Mouse (Mus musculus) retina, embryonic 14.5 days (tissue): Measurements from ENCODE around the gene Smim12.
A peak's percentile ranks its signal among the peaks of the same experiment; 100 is the strongest.

Experiments
- DNase-seq: peaks from one replicate; pipeline ENCODE4 v3.0.0-alpha.2; 2015; ENCODE audit warnings: low spot score

Smim12 gene

GRCm38 (mm10) chr4:127243552-127243951 is at the start of gene Smim12:
TSS of gene Smim12 (plus strand) at chr4:127243784.
- peak; percentile 99 for DNase-seq

- DNase-seq = no peak
These were observed 48.9 kb upstream of the Smim12 start for GRCm38 (mm10) chr4:127194477-127195269.

GRCm38 (mm10) chr4:127198609-127199008 is 45.0 kb upstream of the Smim12 start:
- DNase-seq = no peak

GRCm38 (mm10) chr4:127199406-127199805 is 44.2 kb upstream of the Smim12 start:
- no peak for DNase-seq

GRCm38 (mm10) chr4:127200164-127200722 is 43.3 kb upstream of the Smim12 start:
- no peak for DNase-seq

GRCm38 (mm10) chr4:127200769-127201617 is 42.6 kb upstream of the Smim12 start:
- DNase-seq = no peak

- no peak for DNase-seq
These were observed 40.5 kb upstream of the Smim12 start for GRCm38 (mm10) chr4:127203081-127203480.

- peak; percentile 41 for DNase-seq
These were observed 32.3 kb upstream of the Smim12 start for GRCm38 (mm10) chr4:127211318-127211717.

GRCm38 (mm10) chr4:127214510-127214909 is 29.1 kb upstream of the Smim12 start:
- DNase-seq = no peak

GRCm38 (mm10) chr4:127215103-127215502 is 28.5 kb upstream of the Smim12 start:
- DNase-seq = no peak

- no peak for DNase-seq
These were observed 27.8 kb upstream of the Smim12 start for GRCm38 (mm10) chr4:127215799-127216198.

- no peak for DNase-seq
These were observed 27.3 kb upstream of the Smim12 start for GRCm38 (mm10) chr4:127216251-127216651.

- DNase-seq = no peak
These were observed 26.5 kb upstream of the Smim12 start for GRCm38 (mm10) chr4:127217048-127217447.

- DNase-seq = no peak
These were observed 20.3 kb upstream of the Smim12 start for GRCm38 (mm10) chr4:127223291-127223690.

GRCm38 (mm10) chr4:127223755-127224154 is 19.8 kb upstream of the Smim12 start:
- no peak for DNase-seq

- DNase-seq = no peak
These were observed 19.0 kb upstream of the Smim12 start for GRCm38 (mm10) chr4:127224444-127225100.

GRCm38 (mm10) chr4:127226067-127226466 is 17.5 kb upstream of the Smim12 start:
- no peak for DNase-seq

GRCm38 (mm10) chr4:127227051-127227673 is 16.4 kb upstream of the Smim12 start:
- peak; percentile 86 for DNase-seq

- DNase-seq = peak; percentile 76
These were observed 11.6 kb upstream of the Smim12 start for GRCm38 (mm10) chr4:127232028-127232427.

- DNase-seq = no peak
These were observed 11.0 kb upstream of the Smim12 start for GRCm38 (mm10) chr4:127232551-127232950.

GRCm38 (mm10) chr4:127233416-127234125 is 10.0 kb upstream of the Smim12 start:
- DNase-seq = no peak
